Mouse (Mus musculus) bone marrow, adult 2 months (tissue): Measurements from ENCODE around the gene Nes. TPM values are rescaled to one million over a fixed set of nuclear protein-coding genes. Genes with fewer than 3 reads are reported as not detected.

Source experiments
- H3K27ac ChIP-seq: fragments of 200-500 bp; 2 replicates; pipeline ENCODE4 v1.5.1; 2012; ENCODE audit warnings: low read depth, mild to moderate bottlenecking, control low read depth, inconsistent platforms, low read length; ENCODE audit not compliant: control insufficient read depth, poor library complexity, insufficient read depth
- H3K4me1 ChIP-seq: fragments of 200-500 bp; 2 replicates; pipeline ENCODE4 v1.6.1; 2011; ENCODE audit warnings: low read length; ENCODE audit not compliant: control insufficient read depth, insufficient read depth
- H3K4me3 ChIP-seq: fragments of 200-500 bp; replicated peaks from 2 replicates; pipeline ENCODE3; 2011; ENCODE audit warnings: mild to moderate bottlenecking, low read depth, low read length, control low read depth; ENCODE audit not compliant: control insufficient read depth
- CTCF ChIP-seq: fragments of 200-500 bp; IDR thresholded peaks from 2 replicates; pipeline ENCODE4 v1.5.1; 2011; ENCODE audit warnings: low read length, control low read depth; ENCODE audit not compliant: control insufficient read depth, insufficient read depth
- POLR2A ChIP-seq: fragments of 200-500 bp; IDR thresholded peaks from 2 replicates; pipeline ENCODE4 v1.6.1; 2011; ENCODE audit warnings: low read depth, mild to moderate bottlenecking, control low read depth, low read length, borderline replicate concordance; ENCODE audit not compliant: control insufficient read depth
- WGBS: fragments of 180-500 bp; shearing (Covaris S2); methylation state at CpG from one replicate; pipeline ENCODE4 v1.1.7; 2018; 5-methylcytosine and 5-hydroxymethylcytosine counted together
- polyA plus RNA-seq: library from polyadenylated mRNA; stranded (reverse); fragments of >200 nt; gene quantifications from 2 replicates; pipeline ENCODE4 v1.2.4, GENCODE M21; 2011; ENCODE audit warnings: low replicate concordance; ENCODE audit not compliant: missing spikeins, insufficient read depth, insufficient read length

Gene Nes
- polyA plus RNA-seq, 1 experiment: 0.67 TPM

DNA sequence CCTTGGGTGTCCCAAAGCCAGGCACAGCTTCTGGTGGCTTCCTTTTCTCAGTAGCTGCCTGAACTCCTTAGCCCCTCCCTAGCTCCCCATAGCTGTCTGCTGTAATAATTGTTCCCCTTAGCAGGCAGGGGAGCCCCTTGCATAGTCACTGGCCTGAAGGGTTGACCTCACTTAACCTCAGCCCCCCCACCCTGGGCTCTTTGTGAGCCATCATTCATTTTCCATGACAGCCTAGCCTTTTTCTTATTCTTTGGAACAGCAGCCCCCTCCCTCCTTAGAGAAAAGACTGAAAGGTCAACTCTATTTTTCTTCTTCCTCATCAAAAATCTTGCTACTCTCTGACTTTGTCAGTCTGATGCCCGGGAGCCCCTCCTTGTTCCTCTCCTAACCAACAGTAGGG lies 11.9 kb upstream of the Nes start:
- WGBS: 12% methylated on average over 1 of the region's 1 CpGs
- no peak overlapping the region for H3K4me3 ChIP-seq
- H3K27ac ChIP-seq: no peak overlapping the region
- no peaks in the 10 kb centered on the region for H3K4me1 ChIP-seq
- TF ChIP-seq CTCF (no peak), POLR2A (no peak)

DNA sequence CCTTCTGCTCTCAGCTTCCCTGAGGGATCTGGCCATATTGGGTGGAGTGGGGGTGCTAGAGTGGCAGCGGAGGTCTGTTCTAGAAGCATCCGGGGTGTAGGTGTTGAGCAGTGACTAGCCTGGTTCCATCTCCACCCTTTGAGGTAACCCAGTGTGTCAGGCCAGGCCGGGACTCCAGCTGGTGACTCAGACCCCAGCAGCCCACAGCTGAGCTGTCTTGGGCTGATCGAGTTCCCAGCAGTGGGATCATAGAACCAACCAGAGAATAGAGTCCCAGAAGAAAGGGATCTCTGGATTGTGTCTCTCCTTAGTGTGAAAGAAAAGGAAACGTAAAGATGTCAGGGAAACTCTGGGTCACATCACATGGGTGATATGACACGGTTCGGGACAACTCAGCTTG lies 11.5 kb upstream of the Nes start:
- Histone ChIP-seq H3K4me3 (no peak overlapping the region), H3K27ac (no peak overlapping the region), H3K4me1 (no peaks in the 10 kb centered on the region)
- TF ChIP-seq POLR2A (no peak), CTCF (no peak)
- WGBS: 64% methylated on average over 7 of the region's 7 CpGs

- Histone ChIP-seq H3K27ac (no peak overlapping the region), H3K4me3 (no peak overlapping the region), H3K4me1 (no peaks in the 10 kb centered on the region)
- TF ChIP-seq CTCF (no peak), POLR2A (no peak)
- 38% methylated on average over 10 of the region's 10 CpGs for WGBS
Measured at GRCm38 (mm10) chr3:87960191-87960585, 10.7 kb upstream of the Nes start.

GRCm38 (mm10) chr3:87960586-87961191 lies 10.2 kb upstream of the Nes start:
- no peak overlapping the region for H3K27ac ChIP-seq
- no peaks in the 10 kb centered on the region for H3K4me1 ChIP-seq
- WGBS: under 1% methylated on average over 27 of the region's 27 CpGs
- H3K4me3 ChIP-seq: no peak overlapping the region
- TF ChIP-seq POLR2A (no peak), CTCF (peak; percentile 76)

DNA sequence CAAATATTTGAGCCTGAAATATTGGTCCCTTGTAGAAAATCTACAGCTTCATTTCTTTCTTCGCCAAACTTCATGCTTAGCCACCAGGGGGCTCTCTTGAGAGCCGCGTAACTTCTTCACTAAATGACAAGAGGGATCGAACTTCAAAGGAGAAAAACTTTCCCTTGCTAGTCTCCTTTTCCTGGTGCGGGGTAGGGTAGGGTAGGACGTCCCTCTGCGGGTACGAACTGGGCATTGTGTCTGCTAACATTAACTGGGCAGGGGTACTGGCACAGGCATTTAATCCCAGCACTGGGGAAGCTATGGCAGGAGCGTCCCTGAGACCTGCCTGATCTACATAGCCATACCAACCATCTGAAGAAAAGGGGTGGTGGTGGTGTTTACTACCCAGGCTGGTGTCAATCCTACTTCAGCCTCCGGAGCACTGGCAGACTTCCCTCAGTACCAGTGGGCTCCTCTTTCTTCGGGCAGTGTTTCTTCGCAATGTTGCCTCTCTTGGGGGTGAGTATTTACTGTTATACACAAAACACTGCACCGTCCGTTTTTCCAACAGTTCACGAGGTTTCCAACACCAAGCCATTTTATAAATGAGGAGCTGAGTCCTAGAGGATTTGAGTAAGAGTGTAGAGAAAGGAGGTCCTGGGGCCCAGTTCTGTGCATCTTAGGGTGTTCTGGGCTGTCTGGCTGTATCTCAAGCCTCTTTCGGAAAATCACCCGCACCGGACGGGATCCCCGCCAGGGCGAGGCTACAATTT lies 517 bp upstream of the Nes start:
- WGBS: 5% methylated on average over 21 of the region's 21 CpGs
- TF ChIP-seq CTCF: 0 out of 2 replicates have a peak, but pooled peaks have one; percentile 11
- no peak for TF ChIP-seq POLR2A
- no peak overlapping the region for H3K27ac ChIP-seq
- H3K4me1 ChIP-seq: no peaks in the 10 kb centered on the region
- H3K4me3 ChIP-seq: no peak overlapping the region

DNA sequence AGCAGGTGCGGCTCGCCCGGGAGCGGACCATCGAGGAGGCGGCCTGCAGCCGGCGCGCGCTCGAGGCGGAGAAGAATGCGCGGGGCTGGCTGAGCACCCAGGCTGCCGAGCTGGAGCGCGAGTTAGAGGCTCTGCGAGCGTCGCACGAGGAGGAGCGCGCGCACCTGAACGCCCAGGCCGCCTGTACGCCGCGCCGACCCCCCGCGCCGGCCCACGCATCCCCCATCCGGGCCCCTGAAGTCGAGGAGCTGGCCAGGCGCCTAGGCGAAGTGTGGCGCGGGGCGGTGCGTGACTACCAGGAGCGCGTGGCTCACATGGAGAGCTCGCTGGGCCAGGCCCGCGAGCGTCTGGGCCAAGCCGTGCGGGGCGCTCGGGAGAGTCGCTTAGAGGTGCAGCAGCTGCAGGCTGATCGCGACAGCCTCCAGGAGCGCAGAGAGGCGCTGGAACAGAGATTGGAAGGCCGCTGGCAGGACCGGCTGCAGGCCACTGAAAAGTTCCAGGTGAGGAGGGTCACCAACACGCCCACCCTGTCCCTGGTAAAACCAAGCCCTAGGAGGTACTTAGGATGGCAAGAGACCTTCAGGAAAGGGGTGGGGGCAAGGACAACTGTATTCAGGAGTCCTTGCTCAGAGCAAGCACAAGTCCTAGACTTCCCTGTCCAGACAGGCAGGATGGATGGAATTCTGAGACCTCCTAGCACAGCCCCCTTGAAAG lies 768 bp downstream of the Nes start:
- H3K4me1 ChIP-seq: no peaks in the 10 kb centered on the region
- no peak overlapping the region; the same call in 1 of the 2 replicates for H3K27ac ChIP-seq
- H3K4me3 ChIP-seq: no peak overlapping the region
- TF ChIP-seq CTCF (no peak), POLR2A (no peak)
- WGBS: 5% methylated on average over 60 of the region's 60 CpGs

GRCm38 (mm10) chr3:87972203-87972664 lies 1.4 kb downstream of the Nes start:
- H3K4me3 ChIP-seq: no peak overlapping the region

GRCm38 (mm10) chr3:87972776-87973175 lies 1.9 kb downstream of the Nes start:
- no peaks in the 10 kb centered on the region for H3K4me1 ChIP-seq
- no peak overlapping the region for H3K27ac ChIP-seq
- TF ChIP-seq CTCF (no peak), POLR2A (no peak)
- WGBS: 60% methylated on average over 5 of the region's 5 CpGs
- no peak overlapping the region for H3K4me3 ChIP-seq

More at GRCm38 (mm10) chr3:87972203-87972664, 1.4 kb downstream of the Nes start:
- TF ChIP-seq CTCF: no peak
- TF ChIP-seq POLR2A: no peak
- 64% methylated on average over 8 of the region's 8 CpGs for WGBS
- Histone ChIP-seq H3K27ac (no peak overlapping the region), H3K4me1 (no peaks in the 10 kb centered on the region)

GRCm38 (mm10) chr3:87973593-87974380 lies 2.9 kb downstream of the Nes start:
- WGBS: 81% methylated on average over 14 of the region's 14 CpGs
- no peak for TF ChIP-seq POLR2A
- TF ChIP-seq CTCF: no peak
- Histone ChIP-seq H3K27ac (no peak overlapping the region), H3K4me1 (no peaks in the 10 kb centered on the region), H3K4me3 (no peak overlapping the region)
